Mouse (Mus musculus): ENCODE measurements around the gene Ssh1. TPM values are rescaled to one million over a fixed set of nuclear protein-coding genes. Genes with fewer than 3 reads are reported as not detected.

Ssh1 gene
- polyA plus RNA-seq, 2 experiments = 4.9 to 6.7 TPM

- Histone ChIP-seq H3K36me3 (replicated peaks; ENCODE audit: control insufficient read depth, insufficient read depth, low read depth) (peaks cover 23% of the 10 kb centered on the region), H3K9ac (replicated peaks) (peak overlapping the region; percentile 84), H3K4me2 (ENCODE audit: low read depth) (peak overlapping the region; percentile 79), H3K27ac (peak overlapping the region; percentile 79), H3K9me3 (ENCODE audit: control insufficient read depth, low read length) (no peaks in the 10 kb centered on the region), H3K4me1 (replicated peaks; ENCODE audit: control insufficient read depth in 2 of 2, insufficient read depth in 2 of 2, low read length in 1 of 2) (peaks cover 58 to 66% of the 10 kb centered on the region in 2 experiments), H3K27me3 (ENCODE audit: control insufficient read depth, insufficient read depth, low read length) (no peaks in the 10 kb centered on the region), H3K4me3 (ENCODE audit: insufficient read depth in 1 of 2, low read depth in 2 of 2, low read length in 2 of 2) (peak overlapping the region; percentile 55 to 76)
- TF ChIP-seq CTCF (IDR thresholded peaks at IDR 0.05; ENCODE audit: low read depth) = no peak
- peak; percentile 76 for TF ChIP-seq EP300 (IDR thresholded peaks at IDR 0.05; ENCODE audit: low read depth)
- ATAC-seq (ENCODE audit: insufficient read depth) = peak; percentile 80
- 10% methylated on average over 18 of the region's 18 CpGs for WGBS (ENCODE audit: insufficient replicate concordance)
- peak; percentile 79 to 81 (median 80) for DNase-seq (ENCODE audit: low read depth in 3 of 3, low spot score in 3 of 3)
These were observed 20.8 kb downstream of the Ssh1 start for GRCm38 (mm10) chr5:113972589-113973515.

- 80% methylated on average over 10 of the region's 10 CpGs for WGBS (ENCODE audit: insufficient replicate concordance)
- TF ChIP-seq EP300 (IDR thresholded peaks at IDR 0.05; ENCODE audit: low read depth) (no peak), CTCF (IDR thresholded peaks at IDR 0.05; ENCODE audit: low read depth) (no peak)
- Histone ChIP-seq H3K36me3 (replicated peaks; ENCODE audit: control insufficient read depth, insufficient read depth, low read depth) (peaks cover 34% of the 10 kb centered on the region), H3K4me1 (replicated peaks; ENCODE audit: control insufficient read depth in 2 of 2, insufficient read depth in 2 of 2, low read length in 1 of 2) (peaks cover 51 to 57% of the 10 kb centered on the region in 2 experiments), H3K9me3 (ENCODE audit: control insufficient read depth, low read length) (no peaks in the 10 kb centered on the region), H3K27me3 (ENCODE audit: control insufficient read depth, insufficient read depth, low read length) (no peaks in the 10 kb centered on the region), H3K27ac (peak overlapping the region; percentile 79), H3K4me2 (ENCODE audit: low read depth) (peak overlapping the region; percentile 79), H3K9ac (replicated peaks) (peak overlapping the region; percentile 73), H3K4me3 (ENCODE audit: insufficient read depth in 1 of 2, low read depth in 2 of 2, low read length in 2 of 2) (peak overlapping the region; percentile 55 to 69)
- no peak for DNase-seq (ENCODE audit: low read depth in 3 of 3, low spot score in 3 of 3)
- no peak for ATAC-seq (ENCODE audit: insufficient read depth)
These were observed 22.2 kb downstream of the Ssh1 start for GRCm38 (mm10) chr5:113971434-113971960.

- no peak for ATAC-seq (ENCODE audit: insufficient read depth)
- Histone ChIP-seq H3K4me1 (replicated peaks; ENCODE audit: control insufficient read depth in 2 of 2, insufficient read depth in 2 of 2, low read length in 1 of 2) (peaks cover 23 to 29% of the 10 kb centered on the region in 2 experiments), H3K9ac (replicated peaks) (no peak overlapping the region), H3K27ac (no peak overlapping the region), H3K4me2 (ENCODE audit: low read depth) (no peak overlapping the region), H3K9me3 (ENCODE audit: control insufficient read depth, low read length) (no peaks in the 10 kb centered on the region), H3K4me3 (ENCODE audit: insufficient read depth in 1 of 2, low read depth in 2 of 2, low read length in 2 of 2) (no peak overlapping the region), H3K27me3 (ENCODE audit: control insufficient read depth, insufficient read depth, low read length) (no peaks in the 10 kb centered on the region), H3K36me3 (replicated peaks; ENCODE audit: control insufficient read depth, insufficient read depth, low read depth) (peaks cover 59% of the 10 kb centered on the region)
- 91% methylated on average over 11 of the region's 11 CpGs for WGBS (ENCODE audit: insufficient replicate concordance)
- DNase-seq (ENCODE audit: low read depth in 3 of 3, low spot score in 3 of 3) = no peak
- TF ChIP-seq EP300 (IDR thresholded peaks at IDR 0.05; ENCODE audit: low read depth) (no peak), CTCF (IDR thresholded peaks at IDR 0.05; ENCODE audit: low read depth) (no peak)
These were observed 25.3 kb downstream of the Ssh1 start for GRCm38 (mm10) chr5:113968371-113968770.

DNA sequence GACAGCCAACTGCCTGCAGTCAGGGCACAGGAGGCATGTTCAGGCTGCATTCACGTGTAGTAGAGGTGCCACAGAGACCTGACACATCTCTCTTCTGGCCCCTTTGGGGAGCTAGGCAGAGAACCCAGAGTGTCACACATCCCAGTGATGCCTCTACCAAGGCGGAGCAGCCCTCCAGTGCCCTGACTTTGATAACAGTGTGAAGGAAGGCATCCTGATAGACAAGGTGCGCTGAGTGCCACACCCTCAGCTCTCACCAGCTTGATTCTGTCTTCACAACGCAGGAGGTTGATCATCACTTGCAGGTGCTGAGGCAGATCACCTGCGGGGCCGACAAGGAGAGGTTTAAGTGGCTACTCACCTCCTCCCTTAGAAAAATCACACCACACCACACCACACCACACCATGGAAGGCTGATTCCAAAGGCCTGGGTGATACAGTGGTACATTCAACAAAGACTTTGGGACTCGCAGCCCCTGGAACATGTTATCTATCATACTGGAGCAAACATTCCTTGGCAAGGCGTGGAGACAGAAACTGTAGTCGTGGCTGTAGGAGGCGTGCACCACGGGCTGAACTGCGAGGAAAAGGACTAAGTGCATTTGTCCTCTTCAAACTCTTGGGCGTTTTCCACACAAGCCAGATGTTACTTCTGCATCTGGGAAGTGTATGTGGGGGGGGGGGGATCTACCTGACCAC, 27.1 kb downstream of the Ssh1 start:
- Histone ChIP-seq H3K4me3 (ENCODE audit: insufficient read depth in 1 of 2, low read depth in 2 of 2, low read length in 2 of 2) (no peak overlapping the region), H3K36me3 (replicated peaks; ENCODE audit: control insufficient read depth, insufficient read depth, low read depth) (peaks cover 60% of the 10 kb centered on the region), H3K4me1 (replicated peaks; ENCODE audit: control insufficient read depth in 2 of 2, insufficient read depth in 2 of 2, low read length in 1 of 2) (peaks cover 12 to 19% of the 10 kb centered on the region in 2 experiments), H3K9ac (replicated peaks) (no peak overlapping the region), H3K4me2 (ENCODE audit: low read depth) (no peak overlapping the region), H3K27ac (no peak overlapping the region), H3K27me3 (ENCODE audit: control insufficient read depth, insufficient read depth, low read length) (no peaks in the 10 kb centered on the region), H3K9me3 (ENCODE audit: control insufficient read depth, low read length) (no peaks in the 10 kb centered on the region)
- no peak for TF ChIP-seq CTCF (IDR thresholded peaks at IDR 0.05; ENCODE audit: low read depth)
- TF ChIP-seq EP300 (IDR thresholded peaks at IDR 0.05; ENCODE audit: low read depth) = no peak
- no peak for DNase-seq (ENCODE audit: low read depth in 3 of 3, low spot score in 3 of 3)
- 70% methylated on average over 13 of the region's 13 CpGs for WGBS (ENCODE audit: insufficient replicate concordance)
- ATAC-seq (ENCODE audit: insufficient read depth) = peak; percentile 32; the same call in 1 of the 2 replicates
